Mouse (Mus musculus) adrenal gland, postnatal 4 days (tissue): ENCODE results near the gene Sec31b. TPM values are rescaled to one million over a fixed set of nuclear protein-coding genes. Genes with fewer than 3 reads are reported as not detected.
A peak's percentile ranks its signal among the peaks of the same experiment; 100 is the strongest.

Source experiments
- DNase-seq, 2 experiments: peaks; one replicate each; pipeline ENCODE4 v3.0.0; 2021 to 2022; ENCODE audit warnings: low spot score in 2 of 2, mixed read lengths in 2 of 2
- total RNA-seq, 2 experiments: library from RNA; stranded (reverse); gene quantifications; 2 replicates each; pipeline ENCODE4 v1.2.3; 2021

Sec31b gene
- total RNA-seq, 2 experiments from 2014 or later, result 4.5 to 5.8 TPM

DNA sequence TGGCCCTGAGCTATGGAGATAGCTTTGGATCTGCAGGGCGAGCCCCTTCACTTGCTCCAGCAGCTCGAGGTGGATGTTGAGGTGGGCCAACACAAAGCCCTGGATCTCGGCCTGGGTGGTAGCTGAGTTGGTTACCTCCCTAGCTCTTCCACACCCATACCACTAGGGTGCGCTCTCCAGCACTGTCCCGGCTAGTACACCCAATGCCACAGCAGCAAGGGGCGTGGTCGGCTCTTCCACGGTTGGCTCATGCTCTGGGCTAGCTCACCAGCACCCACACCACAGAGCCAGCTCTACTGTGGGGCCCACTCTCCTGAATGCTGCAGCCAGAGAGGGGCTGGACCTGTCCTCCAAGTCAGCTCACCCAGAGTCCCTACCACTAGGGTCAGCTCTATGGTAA is 58.4 kb downstream of the Sec31b start:
- DNase-seq, result peak; percentile 15 to 35

DNA sequence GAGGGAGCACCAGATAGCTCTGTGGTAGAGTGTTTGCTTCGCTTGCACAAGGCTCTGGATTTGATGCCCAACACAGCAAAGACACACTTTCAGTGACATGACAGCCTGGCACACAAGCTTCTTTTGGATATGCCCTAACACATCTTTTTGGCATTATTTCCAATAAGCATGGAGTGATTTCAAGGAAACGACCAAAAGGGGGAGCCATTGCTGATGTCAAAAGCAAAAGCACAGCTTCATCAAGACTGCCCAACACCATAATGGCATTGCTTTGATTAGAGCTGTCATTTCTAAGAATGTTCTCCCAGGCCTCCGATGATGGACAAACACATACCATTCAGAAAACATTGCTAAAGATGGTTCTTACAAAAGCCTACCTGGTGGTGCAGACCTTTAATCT is 69.1 kb downstream of the Sec31b start:
- no peak for DNase-seq

DNA sequence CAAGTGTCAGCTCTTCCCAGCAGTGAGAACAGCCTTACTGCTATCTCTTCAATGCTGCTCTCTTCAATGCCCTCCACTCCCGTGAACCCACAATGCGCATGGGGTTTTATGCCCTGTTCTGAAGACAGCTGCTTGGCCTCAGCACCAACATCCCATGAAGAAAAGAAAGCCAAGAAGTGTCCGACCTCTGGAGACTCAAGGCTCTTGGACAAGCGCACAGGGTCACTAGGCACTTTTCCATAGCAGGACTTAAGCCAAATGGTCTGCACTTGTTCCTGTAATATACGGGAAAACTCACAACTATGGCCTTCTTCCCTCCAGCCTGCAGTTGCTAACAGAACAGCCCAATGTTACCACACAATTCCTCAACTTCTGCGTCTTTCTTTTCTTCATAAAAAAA is 70.4 kb downstream of the Sec31b start:
- no peak for DNase-seq

DNA sequence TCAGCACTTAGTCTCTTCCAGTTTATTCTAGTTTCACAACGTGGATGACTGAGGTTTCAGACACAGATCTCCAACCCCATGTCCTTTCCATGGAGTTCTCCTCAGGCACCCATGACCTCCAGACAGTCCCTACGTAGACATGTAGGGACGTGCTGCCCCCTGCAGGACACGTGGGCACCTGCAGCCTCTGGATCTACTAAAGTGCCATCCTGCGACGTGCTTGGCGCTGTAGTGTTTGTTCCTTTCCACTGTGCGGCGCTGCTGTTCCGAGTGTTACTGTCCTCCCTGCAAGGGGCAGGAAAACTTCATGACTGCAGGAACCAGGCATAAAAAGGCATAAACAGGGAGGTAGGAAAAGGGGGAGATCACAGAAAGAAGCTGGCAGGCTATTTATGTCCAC is 71.5 kb downstream of the Sec31b start:
- DNase-seq, result peak; percentile 67 to 82

Other genes starting within 250 kb of the Sec31b start
- gene Scd4, start 212.8 kb downstream of the Sec31b start, total RNA-seq, result 1 to 10 TPM; 2.0 to 2.2 TPM
- 100 to 1,000 TPM; 121 to 159 TPM for gene Scd1, start 138.0 kb downstream of the Sec31b start, total RNA-seq
- gene Wnt8b, start 52.4 kb downstream of the Sec31b start, total RNA-seq, result under 1 TPM; 0.08 to 0.14 TPM
- not detected for gene Gm20538, start 7.0 kb upstream of the Sec31b start, total RNA-seq
- gene Ndufb8, start 9.6 kb upstream of the Sec31b start, total RNA-seq, result 100 to 1,000 TPM; 411 to 441 TPM
- 10 to 100 TPM; 45.1 to 45.5 TPM for gene Hif1an, start 17.0 kb upstream of the Sec31b start, total RNA-seq
- gene Pax2, start 210.2 kb upstream of the Sec31b start, total RNA-seq, result 10 to 100 TPM in 1 of 2 experiments, under 1 TPM in 1; 0.45 to 13.6 TPM